Mouse (Mus musculus): ENCODE results near the gene Skap1. TPM values are rescaled to one million over a fixed set of nuclear protein-coding genes. Genes with fewer than 3 reads are reported as not detected.

Skap1 gene
- total and polyA plus RNA-seq, 3 experiments, result not detected

DNA sequence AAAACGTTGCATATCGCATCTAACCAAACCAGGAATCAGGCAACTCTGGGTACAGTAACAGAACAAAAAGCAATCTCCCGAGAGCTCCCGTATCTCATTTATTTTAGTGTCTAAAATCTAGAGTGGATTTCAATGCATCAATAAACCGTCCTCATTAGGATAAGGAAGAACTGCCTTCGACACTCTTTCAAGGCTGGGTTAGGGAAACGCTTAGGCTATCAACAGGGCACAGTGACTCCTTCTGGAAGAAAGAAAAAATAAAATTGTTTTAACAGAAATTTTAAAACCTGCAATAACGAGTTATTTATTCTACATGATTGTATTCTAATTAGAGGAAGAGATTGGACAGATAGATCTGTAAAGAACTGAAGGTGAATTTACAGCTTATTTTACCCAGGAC lies 82.0 kb downstream of the Skap1 start:
- no peak overlapping the region for H3K9ac ChIP-seq (ENCODE audit: control insufficient read depth, low read depth, low read length, poor library complexity, severe bottlenecking)
- no peaks in the 10 kb centered on the region for H3K79me2 ChIP-seq (ENCODE audit: control insufficient read depth, insufficient read depth, low read length, poor library complexity)
- H3K27me3 ChIP-seq (ENCODE audit: control insufficient read depth in 1 of 2, insufficient read depth in 2 of 2, low read length in 2 of 2), result peaks cover 10 to 25% of the 10 kb centered on the region in 2 experiments
- H3K4me1 ChIP-seq (ENCODE audit: control insufficient read depth in 1 of 2, insufficient read depth in 2 of 2, low read length in 2 of 2), result no peaks in the 10 kb centered on the region
- H3K36me3 ChIP-seq (ENCODE audit: control insufficient read depth in 1 of 2, insufficient read depth in 2 of 2, low read length in 2 of 2), result no peaks in the 10 kb centered on the region
- no peak overlapping the region for H3K4me3 ChIP-seq (ENCODE audit: control insufficient read depth in 1 of 2, insufficient read depth in 1 of 2, low read depth in 2 of 2, low read length in 2 of 2)
- TF ChIP-seq SMC3 (IDR thresholded peaks at IDR 0.05; ENCODE audit: low read depth, low read length) (no peak), ETS1 (IDR thresholded peaks at IDR 0.05; ENCODE audit: low read depth, low read length) (no peak)
- no peaks in the 10 kb centered on the region for H3K9me3 ChIP-seq (replicated peaks; ENCODE audit: insufficient read depth, low read length)
- H3K27ac ChIP-seq (ENCODE audit: control insufficient read depth, low read depth, low read length), result no peak overlapping the region
- DNase-seq (ENCODE audit: low read depth, low spot score), result no peak

DNA sequence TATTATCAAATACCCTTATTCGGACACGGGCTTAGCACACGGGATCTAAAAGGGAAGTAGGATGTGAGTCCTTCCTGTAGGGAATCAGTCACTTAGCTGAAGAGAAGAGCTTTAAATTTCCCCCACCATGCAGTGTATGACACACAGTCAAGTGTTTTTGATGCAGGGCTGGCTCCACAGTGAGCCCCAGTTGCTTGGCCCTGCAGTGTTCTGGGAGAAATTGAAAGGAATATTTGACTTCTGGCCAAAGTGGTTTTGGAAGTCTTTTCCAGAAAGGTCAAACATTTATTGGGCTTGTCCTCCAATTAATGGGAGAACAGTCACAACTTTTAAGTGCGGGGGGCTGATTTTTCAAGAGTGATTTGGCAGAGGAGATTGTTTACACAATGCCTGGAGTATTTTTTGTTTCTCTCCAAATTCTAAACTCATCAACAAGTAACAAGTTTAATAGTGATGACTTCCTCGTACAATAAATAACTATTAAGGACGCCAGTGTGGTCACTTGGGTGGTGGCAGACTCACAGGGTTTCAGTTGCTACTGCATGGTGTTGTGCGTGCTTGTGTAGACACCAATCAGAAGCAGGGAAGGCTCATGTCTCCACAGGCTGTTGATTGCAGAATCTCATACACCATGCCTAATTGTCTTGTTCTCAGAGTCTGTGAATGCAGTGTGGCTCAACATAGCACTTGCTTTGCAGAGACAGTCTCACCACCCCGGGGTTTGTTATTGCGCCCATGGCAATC lies 86.7 kb downstream of the Skap1 start:
- peaks cover 10 to 13% of the 10 kb centered on the region in 2 experiments for H3K27me3 ChIP-seq (ENCODE audit: control insufficient read depth in 1 of 2, insufficient read depth in 2 of 2, low read length in 2 of 2)
- TF ChIP-seq CHD1 (IDR thresholded peaks at IDR 0.05; ENCODE audit: low read depth, low read length) (no peak), ZMIZ1 (IDR thresholded peaks at IDR 0.05; ENCODE audit: low read depth, low read length) (no peak), ETS1 (IDR thresholded peaks at IDR 0.05; ENCODE audit: low read depth, low read length) (no peak), SIN3A (IDR thresholded peaks at IDR 0.05; ENCODE audit: low read length) (no peak), TAL1 (IDR thresholded peaks at IDR 0.05; ENCODE audit: low read length) (no peak), TCF12 (IDR thresholded peaks at IDR 0.05; ENCODE audit: low read depth, low read length) (no peak), NELFE (IDR thresholded peaks at IDR 0.05; ENCODE audit: low read depth, low read length) (no peak), GATA1 (IDR thresholded peaks at IDR 0.05; ENCODE audit: low read depth, low read length) (no peak), GABPA (IDR thresholded peaks at IDR 0.05; ENCODE audit: low read depth, low read length) (no peak), POLR2AphosphoS2 (IDR thresholded peaks at IDR 0.05; ENCODE audit: low read length) (no peak), ZKSCAN1 (IDR thresholded peaks at IDR 0.05; ENCODE audit: low read depth, low read length) (no peak), POLR2AphosphoS5 (IDR thresholded peaks at IDR 0.05; ENCODE audit: borderline replicate concordance, low read depth, low read length) (no peak), USF1 (IDR thresholded peaks at IDR 0.05; ENCODE audit: low read depth, low read length) (no peak)

DNA sequence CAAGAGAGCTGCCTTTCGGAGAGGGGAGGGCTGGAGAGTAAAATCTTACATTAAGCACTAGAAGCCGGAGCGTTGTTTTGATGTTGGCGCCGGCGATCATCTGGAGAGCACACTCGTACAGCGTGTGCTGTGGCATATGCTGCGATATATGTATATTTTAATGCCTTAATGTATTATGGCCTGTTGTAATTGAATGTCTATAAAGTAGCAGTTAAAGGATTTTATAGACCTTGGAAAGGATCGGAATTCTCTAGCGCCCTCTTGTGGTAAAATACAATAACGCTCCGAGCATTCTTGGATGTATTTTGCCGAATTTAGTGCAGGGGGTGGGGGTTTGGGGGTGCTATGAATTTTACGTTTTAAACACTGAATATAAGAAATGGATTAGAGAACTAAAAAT lies 88.7 kb downstream of the Skap1 start:
- Histone ChIP-seq H3K27ac (ENCODE audit: control insufficient read depth, low read depth, low read length) (no peak overlapping the region), H3K36me3 (ENCODE audit: control insufficient read depth in 1 of 2, insufficient read depth in 2 of 2, low read length in 2 of 2) (no peaks in the 10 kb centered on the region), H3K79me2 (ENCODE audit: control insufficient read depth, insufficient read depth, low read length, poor library complexity) (no peaks in the 10 kb centered on the region), H3K4me1 (ENCODE audit: control insufficient read depth in 1 of 2, insufficient read depth in 2 of 2, low read length in 2 of 2) (no peaks in the 10 kb centered on the region), H3K9ac (ENCODE audit: control insufficient read depth, low read depth, low read length, poor library complexity, severe bottlenecking) (no peak overlapping the region), H3K9me3 (replicated peaks; ENCODE audit: insufficient read depth, low read length) (no peaks in the 10 kb centered on the region), H3K4me3 (ENCODE audit: control insufficient read depth in 1 of 2, insufficient read depth in 1 of 2, low read depth in 2 of 2, low read length in 2 of 2) (no peak overlapping the region), H3K27me3 (ENCODE audit: control insufficient read depth in 1 of 2, insufficient read depth in 2 of 2, low read length in 2 of 2) (peaks cover 13 to 23% of the 10 kb centered on the region in 2 experiments)
- DNase-seq (ENCODE audit: low read depth, low spot score), result peak; percentile 62
- TF ChIP-seq CHD1 (IDR thresholded peaks at IDR 0.05; ENCODE audit: low read depth, low read length) (no peak), ZC3H11A (IDR thresholded peaks at IDR 0.05; ENCODE audit: low read depth, low read length) (peak; percentile 67), RAD21 (IDR thresholded peaks at IDR 0.05; ENCODE audit: low read depth, low read length) (peak; percentile 78), SMC3 (IDR thresholded peaks at IDR 0.05; ENCODE audit: low read depth, low read length) (peak; percentile 90), CTCF (IDR thresholded peaks at IDR 0.05 in 2 of 3, conservative IDR thresholded peaks at IDR 0.05 in 1 of 3; ENCODE audit: control insufficient read depth in 1 of 3, insufficient read depth in 1 of 3, low read depth in 2 of 3, low read length in 3 of 3, poor library complexity in 1 of 3, severe bottlenecking in 1 of 3) (peak; percentile 49 to 81 (median 68))

More for the DNA sequence above, 86.7 kb downstream of the Skap1 start:
- no peak overlapping the region for H3K9ac ChIP-seq (ENCODE audit: control insufficient read depth, low read depth, low read length, poor library complexity, severe bottlenecking)
- H3K27ac ChIP-seq (ENCODE audit: control insufficient read depth, low read depth, low read length), result no peak overlapping the region
- H3K79me2 ChIP-seq (ENCODE audit: control insufficient read depth, insufficient read depth, low read length, poor library complexity), result no peaks in the 10 kb centered on the region
- H3K36me3 ChIP-seq (ENCODE audit: control insufficient read depth in 1 of 2, insufficient read depth in 2 of 2, low read length in 2 of 2), result no peaks in the 10 kb centered on the region
- no peaks in the 10 kb centered on the region for H3K4me1 ChIP-seq (ENCODE audit: control insufficient read depth in 1 of 2, insufficient read depth in 2 of 2, low read length in 2 of 2)
- DNase-seq (ENCODE audit: low read depth, low spot score), result no peak
- no peaks in the 10 kb centered on the region for H3K9me3 ChIP-seq (replicated peaks; ENCODE audit: insufficient read depth, low read length)
- H3K4me3 ChIP-seq (ENCODE audit: control insufficient read depth in 1 of 2, insufficient read depth in 1 of 2, low read depth in 2 of 2, low read length in 2 of 2), result no peak overlapping the region
